Mouse (Mus musculus): ENCODE results near the gene Cryba2. TPM values are rescaled to one million over a fixed set of nuclear protein-coding genes. Genes with fewer than 3 reads are reported as not detected.

Gene Cryba2
- 2.0 and 2.1 TPM in 2 replicates for polyA plus RNA-seq (2014; fragmentation: Nextera tagmentation; extraction: Ambion mirVana)

GRCm38 (mm10) chr1:74893134-74893855 lies at the start of gene Cryba2:
Gene Cryba2, minus strand, starts transcription at chr1:74893143.
- peak within 1 kb of the TSS; percentile 23 for H3K4me3 ChIP-seq (replicated peaks; ENCODE audit: low read length)
- WGBS = 3% methylated on average over 25 of the region's 25 CpGs
- DNase-seq (ENCODE audit: low spot score) = peak; percentile 74
- peaks cover 94% of the 10 kb centered on the region for H3K27me3 ChIP-seq (ENCODE audit: control insufficient read depth, insufficient read depth, low read length)
- no peaks in the 10 kb centered on the region for H3K9me3 ChIP-seq (ENCODE audit: control insufficient read depth, low read length)
- no peaks in the 10 kb centered on the region for H3K36me3 ChIP-seq (replicated peaks; ENCODE audit: control insufficient read depth, insufficient read depth)
- peak within 1 kb of the TSS; percentile 51 for H3K4me2 ChIP-seq (replicated peaks)
- H3K4me1 ChIP-seq (replicated peaks; ENCODE audit: control insufficient read depth, insufficient read depth, low read length) = peaks cover 16% of the 10 kb centered on the region; the same call in 1 of the 2 replicates
- no peak within 1 kb of the TSS for H3K27ac ChIP-seq
- peak within 1 kb of the TSS; percentile 25 for H3K9ac ChIP-seq
- peak; percentile 26; the same call in 1 of the 2 replicates for ATAC-seq (ENCODE audit: low FRiP score)

- Histone ChIP-seq H3K9ac (no peak overlapping the region), H3K4me3 (replicated peaks; ENCODE audit: low read length) (no peak overlapping the region), H3K27ac (no peak overlapping the region), H3K27me3 (ENCODE audit: control insufficient read depth, insufficient read depth, low read length) (peaks cover 45% of the 10 kb centered on the region), H3K36me3 (replicated peaks; ENCODE audit: control insufficient read depth, insufficient read depth) (no peaks in the 10 kb centered on the region), H3K4me2 (replicated peaks) (no peak overlapping the region), H3K4me1 (replicated peaks; ENCODE audit: control insufficient read depth, insufficient read depth, low read length) (no peaks in the 10 kb centered on the region), H3K9me3 (ENCODE audit: control insufficient read depth, low read length) (no peaks in the 10 kb centered on the region)
- no peak for ATAC-seq (ENCODE audit: low FRiP score)
- no peak for DNase-seq (ENCODE audit: low spot score)
- WGBS = 60% methylated on average over 12 of the region's 12 CpGs
Observed at GRCm38 (mm10) chr1:74941651-74942360, 48.9 kb upstream of the Cryba2 start.

GRCm38 (mm10) chr1:74939762-74940161 lies 46.8 kb upstream of the Cryba2 start:
- WGBS = 2% methylated on average over 3 of the region's 3 CpGs
- no peak overlapping the region for H3K4me2 ChIP-seq (replicated peaks)
- peaks cover 26% of the 10 kb centered on the region for H3K27me3 ChIP-seq (ENCODE audit: control insufficient read depth, insufficient read depth, low read length)
- H3K9ac ChIP-seq = no peak overlapping the region
- DNase-seq (ENCODE audit: low spot score) (no peak), ATAC-seq (ENCODE audit: low FRiP score) (no peak)
- H3K9me3 ChIP-seq (ENCODE audit: control insufficient read depth, low read length) = no peaks in the 10 kb centered on the region
- H3K4me3 ChIP-seq (replicated peaks; ENCODE audit: low read length) = no peak overlapping the region
- H3K36me3 ChIP-seq (replicated peaks; ENCODE audit: control insufficient read depth, insufficient read depth) = no peaks in the 10 kb centered on the region
- H3K27ac ChIP-seq = no peak overlapping the region
- no peaks in the 10 kb centered on the region for H3K4me1 ChIP-seq (replicated peaks; ENCODE audit: control insufficient read depth, insufficient read depth, low read length)

DNA sequence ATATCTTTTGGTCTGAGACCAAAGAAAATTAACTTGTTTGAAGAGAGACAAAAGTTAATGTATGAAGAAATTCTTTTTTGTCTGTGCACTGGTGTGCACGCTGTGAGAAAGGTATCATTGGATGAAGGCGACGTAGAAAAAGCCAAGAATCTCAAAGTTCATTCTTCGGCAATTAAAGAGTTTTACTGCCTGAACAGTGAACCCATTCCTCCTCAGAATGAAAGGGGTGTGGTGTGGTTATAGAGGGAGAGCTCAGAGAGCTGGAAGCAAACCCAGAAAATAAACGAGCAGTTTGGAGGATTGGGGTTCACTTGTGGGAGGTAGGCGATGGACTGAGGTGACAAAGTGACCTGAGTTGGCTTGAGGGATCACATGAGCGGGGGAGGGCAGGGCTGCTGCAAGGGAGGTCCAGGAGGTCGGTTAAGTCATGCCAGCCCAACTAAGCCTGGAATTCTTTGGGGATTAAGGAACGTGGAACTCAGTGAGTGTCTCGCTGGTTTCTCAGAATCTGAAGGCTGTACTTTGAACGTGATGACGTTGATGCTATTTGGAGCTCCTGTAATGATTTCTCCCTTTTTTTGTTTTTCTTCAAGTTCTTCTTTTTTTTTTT lies 43.4 kb upstream of the Cryba2 start:
- H3K9me3 ChIP-seq (ENCODE audit: control insufficient read depth, low read length) = no peaks in the 10 kb centered on the region
- DNase-seq (ENCODE audit: low spot score) = no peak
- H3K27me3 ChIP-seq (ENCODE audit: control insufficient read depth, insufficient read depth, low read length) = peaks cover 39% of the 10 kb centered on the region
- H3K9ac ChIP-seq = no peak overlapping the region
- no peak overlapping the region for H3K27ac ChIP-seq
- ATAC-seq (ENCODE audit: low FRiP score) = no peak
- 53% methylated on average over 12 of the region's 12 CpGs for WGBS
- H3K36me3 ChIP-seq (replicated peaks; ENCODE audit: control insufficient read depth, insufficient read depth) = no peaks in the 10 kb centered on the region
- no peak overlapping the region for H3K4me3 ChIP-seq (replicated peaks; ENCODE audit: low read length)
- H3K4me2 ChIP-seq (replicated peaks) = no peak overlapping the region
- H3K4me1 ChIP-seq (replicated peaks; ENCODE audit: control insufficient read depth, insufficient read depth, low read length) = no peaks in the 10 kb centered on the region

DNA sequence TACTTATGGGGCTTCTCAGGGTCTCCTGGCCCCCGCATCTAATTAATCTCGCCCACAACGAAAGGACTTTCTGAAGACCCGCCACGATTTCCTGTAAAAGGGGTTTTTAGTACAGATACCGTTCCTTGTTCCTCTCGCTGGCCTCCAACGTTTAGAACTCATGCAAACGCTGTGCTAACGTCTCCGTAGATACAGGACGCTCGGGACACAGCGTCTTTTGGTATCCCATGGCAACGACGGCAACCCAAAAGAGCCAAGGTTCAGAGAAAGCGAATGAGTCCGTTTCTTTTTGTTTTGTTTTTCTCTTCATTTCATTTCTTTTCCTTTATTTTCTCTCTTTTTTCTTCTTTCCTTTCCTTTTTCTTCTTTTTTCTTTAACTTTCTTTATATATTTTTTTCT lies 42.5 kb upstream of the Cryba2 start, which contains the start of gene Cfap65:
Cfap65 (minus strand) TSS at position 198 of the 400 bp plus-strand sequence.
- Histone ChIP-seq H3K27me3 (ENCODE audit: control insufficient read depth, insufficient read depth, low read length) (peaks cover 38% of the 10 kb centered on the region), H3K36me3 (replicated peaks; ENCODE audit: control insufficient read depth, insufficient read depth) (no peaks in the 10 kb centered on the region), H3K9me3 (ENCODE audit: control insufficient read depth, low read length) (no peaks in the 10 kb centered on the region), H3K4me3 (replicated peaks; ENCODE audit: low read length) (peak within 1 kb of the TSS; percentile 23), H3K4me1 (replicated peaks; ENCODE audit: control insufficient read depth, insufficient read depth, low read length) (no peaks in the 10 kb centered on the region), H3K9ac (peak within 1 kb of the TSS; percentile 1; the same call in 1 of the 2 replicates), H3K27ac (no peak within 1 kb of the TSS), H3K4me2 (replicated peaks) (peak within 1 kb of the TSS; percentile 45)
- ATAC-seq (ENCODE audit: low FRiP score) (peak; percentile 68; the same call in 1 of the 2 replicates), DNase-seq (ENCODE audit: low spot score) (peak; percentile 82)
- 2% methylated on average over 18 of the region's 18 CpGs for WGBS

GRCm38 (mm10) chr1:74927621-74928296 lies 34.8 kb upstream of the Cryba2 start:
- ATAC-seq (ENCODE audit: low FRiP score) = no peak
- H3K36me3 ChIP-seq (replicated peaks; ENCODE audit: control insufficient read depth, insufficient read depth) = no peaks in the 10 kb centered on the region
- H3K4me3 ChIP-seq (replicated peaks; ENCODE audit: low read length) = no peak overlapping the region
- H3K9me3 ChIP-seq (ENCODE audit: control insufficient read depth, low read length) = no peaks in the 10 kb centered on the region
- no peak overlapping the region for H3K27ac ChIP-seq
- DNase-seq (ENCODE audit: low spot score) = no peak
- WGBS = 86% methylated on average over 9 of the region's 9 CpGs
- H3K27me3 ChIP-seq (ENCODE audit: control insufficient read depth, insufficient read depth, low read length) = peaks cover 11% of the 10 kb centered on the region
- no peak overlapping the region for H3K4me2 ChIP-seq (replicated peaks)
- no peak overlapping the region for H3K9ac ChIP-seq
- H3K4me1 ChIP-seq (replicated peaks; ENCODE audit: control insufficient read depth, insufficient read depth, low read length) = no peaks in the 10 kb centered on the region

DNA sequence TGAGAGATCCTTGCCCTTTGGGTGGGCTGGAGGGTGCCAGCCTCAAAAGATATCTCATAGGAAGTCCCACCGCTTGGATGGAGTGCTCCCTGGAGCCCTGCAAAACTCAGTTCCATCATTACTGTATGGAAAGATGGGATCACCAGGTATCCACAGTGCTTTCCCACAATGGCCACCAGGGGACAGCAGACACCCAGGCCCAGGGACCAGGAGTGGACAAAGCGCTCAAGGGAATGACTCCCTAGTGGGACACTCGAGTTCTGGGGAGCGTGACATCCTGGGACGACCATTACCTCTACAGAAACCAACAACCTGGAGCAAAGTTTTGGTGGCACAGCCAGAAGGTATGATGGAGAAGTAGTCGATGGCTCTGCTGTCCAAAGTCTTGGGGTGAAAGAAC lies 33.8 kb upstream of the Cryba2 start:
- H3K4me3 ChIP-seq (replicated peaks; ENCODE audit: low read length) = no peak overlapping the region
- 36% methylated on average over 6 of the region's 6 CpGs for WGBS
- no peaks in the 10 kb centered on the region for H3K9me3 ChIP-seq (ENCODE audit: control insufficient read depth, low read length)
- no peaks in the 10 kb centered on the region for H3K4me1 ChIP-seq (replicated peaks; ENCODE audit: control insufficient read depth, insufficient read depth, low read length)
- no peak overlapping the region for H3K9ac ChIP-seq
- no peak for ATAC-seq (ENCODE audit: low FRiP score)
- H3K36me3 ChIP-seq (replicated peaks; ENCODE audit: control insufficient read depth, insufficient read depth) = no peaks in the 10 kb centered on the region
- H3K4me2 ChIP-seq (replicated peaks) = no peak overlapping the region
- DNase-seq (ENCODE audit: low spot score) = peak; percentile 52
- no peak overlapping the region for H3K27ac ChIP-seq
- H3K27me3 ChIP-seq (ENCODE audit: control insufficient read depth, insufficient read depth, low read length) = peaks cover 7% of the 10 kb centered on the region; the same call in 1 of the 2 replicates

DNA sequence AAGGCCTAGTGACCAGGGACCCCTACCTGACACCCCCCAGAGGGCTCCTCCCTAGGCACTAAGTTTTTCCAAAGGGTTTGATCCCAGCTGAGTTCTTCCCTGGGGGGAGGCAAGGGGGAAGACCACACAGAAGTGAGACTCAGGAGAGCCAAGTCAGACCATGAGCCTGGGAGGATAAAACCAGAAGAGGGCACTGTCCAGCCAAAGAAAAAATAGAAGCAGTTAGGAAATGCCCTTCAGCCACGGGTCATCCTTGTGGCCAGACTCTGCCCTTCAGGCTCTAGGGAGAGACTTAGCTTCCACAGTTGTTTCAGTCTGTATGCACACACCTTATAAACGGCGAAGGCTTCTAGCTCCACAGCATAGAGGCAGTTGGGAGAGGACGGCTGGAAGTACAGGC lies 31.5 kb upstream of the Cryba2 start:
- no peak for DNase-seq (ENCODE audit: low spot score)
- ATAC-seq (ENCODE audit: low FRiP score) = no peak
- H3K9ac ChIP-seq = no peak overlapping the region

More for the DNA sequence above, 31.5 kb upstream of the Cryba2 start:
- no peaks in the 10 kb centered on the region for H3K9me3 ChIP-seq (ENCODE audit: control insufficient read depth, low read length)
- no peak overlapping the region for H3K4me2 ChIP-seq (replicated peaks)
- no peaks in the 10 kb centered on the region for H3K4me1 ChIP-seq (replicated peaks; ENCODE audit: control insufficient read depth, insufficient read depth, low read length)
- WGBS = 69% methylated on average over 4 of the region's 4 CpGs
- peaks cover 3% of the 10 kb centered on the region; the same call in 1 of the 2 replicates for H3K27me3 ChIP-seq (ENCODE audit: control insufficient read depth, insufficient read depth, low read length)
- H3K27ac ChIP-seq = no peak overlapping the region
- no peak overlapping the region for H3K4me3 ChIP-seq (replicated peaks; ENCODE audit: low read length)
- H3K36me3 ChIP-seq (replicated peaks; ENCODE audit: control insufficient read depth, insufficient read depth) = no peaks in the 10 kb centered on the region
